Mouse (Mus musculus): ENCODE results near the gene Rab43. TPM values are rescaled to one million over a fixed set of nuclear protein-coding genes. Genes with fewer than 3 reads are reported as not detected.
A peak's percentile ranks its signal among the peaks of the same experiment; 100 is the strongest.

Gene Rab43
- polyA plus RNA-seq, 1 experiment: 14.8 TPM

- H3K4me3 ChIP-seq: no peak overlapping the region
- H3K4me2 ChIP-seq (ENCODE audit: low read depth): no peak overlapping the region
- no peak for TF ChIP-seq MYOG (IDR thresholded peaks at IDR 0.05; ENCODE audit: control insufficient read depth in 1 of 3, insufficient read depth in 1 of 3, insufficient read length in 2 of 3, low read depth in 2 of 3)
- TF ChIP-seq POLR2A (IDR thresholded peaks at IDR 0.05; ENCODE audit: insufficient read length, low read depth): no peak
- TF ChIP-seq CEBPB (IDR thresholded peaks at IDR 0.05; ENCODE audit: insufficient read depth, poor library complexity, severe bottlenecking): no peak
- TF ChIP-seq E2F4 (IDR thresholded peaks at IDR 0.05; ENCODE audit: insufficient read depth): no peak
- TF ChIP-seq MAX (IDR thresholded peaks at IDR 0.05; ENCODE audit: low read depth): no peak
- no peak for TF ChIP-seq POLR2AphosphoS2 (IDR thresholded peaks at IDR 0.05; ENCODE audit: insufficient read length, low read depth)
- no peak for TF ChIP-seq TCF3 (IDR thresholded peaks at IDR 0.05; ENCODE audit: insufficient read length, low read depth)
- TF ChIP-seq MYOD1 (IDR thresholded peaks at IDR 0.05; ENCODE audit: control insufficient read depth in 1 of 3, insufficient read length in 2 of 3, low read depth in 2 of 3): no peak
- H3K27me3 ChIP-seq (ENCODE audit: control insufficient read depth, insufficient read depth, insufficient read length): no peaks in the 10 kb centered on the region
- no peak overlapping the region for H3ac ChIP-seq (ENCODE audit: control insufficient read depth, insufficient read length)
- H3K36me3 ChIP-seq (ENCODE audit: control insufficient read depth, insufficient read depth): peaks cover 54% of the 10 kb centered on the region
- peaks cover 67% of the 10 kb centered on the region for H3K79me2 ChIP-seq (ENCODE audit: control insufficient read depth, insufficient read depth)
Measured at GRCm38 (mm10) chr6:87845031-87845695, 33.2 kb upstream of the Rab43 start.

- H3K4me2 ChIP-seq (ENCODE audit: low read depth): no peak overlapping the region
- no peak overlapping the region for H3K4me3 ChIP-seq
- H3ac ChIP-seq (ENCODE audit: control insufficient read depth, insufficient read length): no peak overlapping the region
- peaks cover 54% of the 10 kb centered on the region for H3K36me3 ChIP-seq (ENCODE audit: control insufficient read depth, insufficient read depth)
- H3K79me2 ChIP-seq (ENCODE audit: control insufficient read depth, insufficient read depth): peaks cover 48% of the 10 kb centered on the region
- TF ChIP-seq TCF12 (IDR thresholded peaks at IDR 0.05; ENCODE audit: insufficient read depth, poor library complexity, severe bottlenecking) (no peak), MAX (IDR thresholded peaks at IDR 0.05; ENCODE audit: low read depth) (no peak), E2F4 (IDR thresholded peaks at IDR 0.05; ENCODE audit: insufficient read depth) (no peak), POLR2A (IDR thresholded peaks at IDR 0.05; ENCODE audit: insufficient read length, low read depth) (no peak), REST (IDR thresholded peaks at IDR 0.05; ENCODE audit: insufficient read depth, insufficient read length) (no peak), CEBPB (IDR thresholded peaks at IDR 0.05; ENCODE audit: insufficient read depth, poor library complexity, severe bottlenecking) (no peak), SRF (IDR thresholded peaks at IDR 0.05; ENCODE audit: control insufficient read depth, insufficient read length, low read depth) (no peak), TCF3 (IDR thresholded peaks at IDR 0.05; ENCODE audit: insufficient read length, low read depth) (no peak), MYOG (IDR thresholded peaks at IDR 0.05; ENCODE audit: control insufficient read depth in 1 of 3, insufficient read depth in 1 of 3, insufficient read length in 2 of 3, low read depth in 2 of 3) (no peak), MYOD1 (IDR thresholded peaks at IDR 0.05; ENCODE audit: control insufficient read depth in 1 of 3, insufficient read length in 2 of 3, low read depth in 2 of 3) (no peak), POLR2AphosphoS2 (IDR thresholded peaks at IDR 0.05; ENCODE audit: insufficient read length, low read depth) (no peak), USF1 (IDR thresholded peaks at IDR 0.05; ENCODE audit: low read depth) (no peak)
- H3K27me3 ChIP-seq (ENCODE audit: control insufficient read depth, insufficient read depth, insufficient read length): no peaks in the 10 kb centered on the region
Measured at GRCm38 (mm10) chr6:87842254-87842653, 30.3 kb upstream of the Rab43 start.

- peaks cover 54% of the 10 kb centered on the region for H3K36me3 ChIP-seq (ENCODE audit: control insufficient read depth, insufficient read depth)
- TF ChIP-seq USF1 (IDR thresholded peaks at IDR 0.05; ENCODE audit: low read depth) (no peak), E2F4 (IDR thresholded peaks at IDR 0.05; ENCODE audit: insufficient read depth) (no peak), TCF12 (IDR thresholded peaks at IDR 0.05; ENCODE audit: insufficient read depth, poor library complexity, severe bottlenecking) (no peak), MAX (IDR thresholded peaks at IDR 0.05; ENCODE audit: low read depth) (no peak), POLR2A (IDR thresholded peaks at IDR 0.05; ENCODE audit: insufficient read length, low read depth) (no peak), POLR2AphosphoS2 (IDR thresholded peaks at IDR 0.05; ENCODE audit: insufficient read length, low read depth) (no peak), MYOD1 (IDR thresholded peaks at IDR 0.05; ENCODE audit: control insufficient read depth in 1 of 3, insufficient read length in 2 of 3, low read depth in 2 of 3) (no peak), TCF3 (IDR thresholded peaks at IDR 0.05; ENCODE audit: insufficient read length, low read depth) (no peak), MYOG (IDR thresholded peaks at IDR 0.05; ENCODE audit: control insufficient read depth in 1 of 3, insufficient read depth in 1 of 3, insufficient read length in 2 of 3, low read depth in 2 of 3) (no peak), SRF (IDR thresholded peaks at IDR 0.05; ENCODE audit: control insufficient read depth, insufficient read length, low read depth) (no peak), CEBPB (IDR thresholded peaks at IDR 0.05; ENCODE audit: insufficient read depth, poor library complexity, severe bottlenecking) (no peak), REST (IDR thresholded peaks at IDR 0.05; ENCODE audit: insufficient read depth, insufficient read length) (no peak)
- H3K4me3 ChIP-seq: no peak overlapping the region
- no peak overlapping the region for H3ac ChIP-seq (ENCODE audit: control insufficient read depth, insufficient read length)
- no peaks in the 10 kb centered on the region for H3K27me3 ChIP-seq (ENCODE audit: control insufficient read depth, insufficient read depth, insufficient read length)
- H3K79me2 ChIP-seq (ENCODE audit: control insufficient read depth, insufficient read depth): peaks cover 47% of the 10 kb centered on the region
- no peak overlapping the region for H3K4me2 ChIP-seq (ENCODE audit: low read depth)
Measured at GRCm38 (mm10) chr6:87841635-87842034, 29.7 kb upstream of the Rab43 start.

- no peak overlapping the region for H3ac ChIP-seq (ENCODE audit: control insufficient read depth, insufficient read length)
- H3K79me2 ChIP-seq (ENCODE audit: control insufficient read depth, insufficient read depth): peaks cover 32% of the 10 kb centered on the region
- peaks cover 40% of the 10 kb centered on the region for H3K36me3 ChIP-seq (ENCODE audit: control insufficient read depth, insufficient read depth)
- no peaks in the 10 kb centered on the region for H3K27me3 ChIP-seq (ENCODE audit: control insufficient read depth, insufficient read depth, insufficient read length)
- TF ChIP-seq E2F4 (IDR thresholded peaks at IDR 0.05; ENCODE audit: insufficient read depth) (no peak), SRF (IDR thresholded peaks at IDR 0.05; ENCODE audit: control insufficient read depth, insufficient read length, low read depth) (no peak), TCF3 (IDR thresholded peaks at IDR 0.05; ENCODE audit: insufficient read length, low read depth) (no peak), CEBPB (IDR thresholded peaks at IDR 0.05; ENCODE audit: insufficient read depth, poor library complexity, severe bottlenecking) (no peak), POLR2AphosphoS2 (IDR thresholded peaks at IDR 0.05; ENCODE audit: insufficient read length, low read depth) (no peak), MYOG (IDR thresholded peaks at IDR 0.05; ENCODE audit: control insufficient read depth in 1 of 3, insufficient read depth in 1 of 3, insufficient read length in 2 of 3, low read depth in 2 of 3) (no peak), TCF12 (IDR thresholded peaks at IDR 0.05; ENCODE audit: insufficient read depth, poor library complexity, severe bottlenecking) (no peak), REST (IDR thresholded peaks at IDR 0.05; ENCODE audit: insufficient read depth, insufficient read length) (no peak), MYOD1 (IDR thresholded peaks at IDR 0.05; ENCODE audit: control insufficient read depth in 1 of 3, insufficient read length in 2 of 3, low read depth in 2 of 3) (no peak), MAX (IDR thresholded peaks at IDR 0.05; ENCODE audit: low read depth) (no peak), POLR2A (IDR thresholded peaks at IDR 0.05; ENCODE audit: insufficient read length, low read depth) (no peak), USF1 (IDR thresholded peaks at IDR 0.05; ENCODE audit: low read depth) (no peak)
- H3K4me2 ChIP-seq (ENCODE audit: low read depth): peak overlapping the region; percentile 93
- H3K4me3 ChIP-seq: no peak overlapping the region
Measured at GRCm38 (mm10) chr6:87839797-87840341, 27.9 kb upstream of the Rab43 start.

Data from myocyte (in vitro differentiated cells).